Mouse (Mus musculus) G1E (cell line): ENCODE results near the gene Spata31d1b. TPM values are rescaled to one million over a fixed set of nuclear protein-coding genes. Genes with fewer than 3 reads are reported as not detected.
"Not testable (repeated sequence)": the region's sequence is repeated elsewhere in the genome, so short reads cannot be mapped to it uniquely, and the experiment has no call there.

Source experiments
- ATAC-seq: 2 replicates; pipeline ENCODE4 v1.8.0; 2016; ENCODE audit warnings: mild to moderate bottlenecking; ENCODE audit not compliant: insufficient number of reproducible peaks, poor library complexity, low FRiP score, severe bottlenecking; ENCODE audit errors: extremely low read depth
- DNase-seq: peaks from one replicate; pipeline ENCODE4 v3.0.0; 2012; ENCODE audit warnings: low spot score
- H3K27me3 ChIP-seq: 2 replicates; pipeline ENCODE4 v1.6.1; 2012; ENCODE audit warnings: mild to moderate bottlenecking, low read length, inconsistent platforms; ENCODE audit not compliant: insufficient read depth
- H3K36me3 ChIP-seq: replicated peaks from 2 replicates; pipeline ENCODE3; 2012; ENCODE audit warnings: mild to moderate bottlenecking, inconsistent platforms
- H3K4me1 ChIP-seq: 2 replicates; pipeline ENCODE4 v1.6.1; 2012; ENCODE audit warnings: low read depth, low read length, inconsistent platforms, mixed read lengths; ENCODE audit not compliant: insufficient read depth
- H3K4me3 ChIP-seq: 2 replicates; pipeline ENCODE4 v1.5.1; 2012; ENCODE audit warnings: low read depth, mild to moderate bottlenecking, inconsistent platforms, low read length, moderate library complexity, mixed read lengths
- H3K9me3 ChIP-seq: replicated peaks from 2 replicates; pipeline ENCODE4 v1.6.1; 2012; ENCODE audit warnings: inconsistent platforms
- CTCF ChIP-seq: IDR thresholded peaks from 2 replicates; pipeline ENCODE4 v1.5.1; 2012; ENCODE audit warnings: low read depth, low read length, inconsistent platforms, mixed read lengths
- GATA1 ChIP-seq: IDR thresholded peaks from 2 replicates; pipeline ENCODE4 v1.6.1; 2012; ENCODE audit warnings: borderline replicate concordance, low read length, inconsistent platforms, mixed read lengths
- GATA2 ChIP-seq: IDR thresholded peaks from 2 replicates; pipeline ENCODE4 v1.6.1; 2012; ENCODE audit warnings: low read depth, low read length, inconsistent platforms, borderline replicate concordance
- POLR2AphosphoS5 ChIP-seq: IDR thresholded peaks from 2 replicates; pipeline ENCODE4 v1.6.1; 2012; ENCODE audit warnings: low read depth, low read length, inconsistent platforms; ENCODE audit not compliant: insufficient replicate concordance
- TAL1 ChIP-seq: conservative IDR thresholded peaks from 2 replicates; pipeline ENCODE4 v1.6.1; 2012; ENCODE audit warnings: low read depth, low read length, inconsistent platforms, mixed read lengths
- polyA plus RNA-seq: library from polyadenylated mRNA; stranded (reverse); fragments of >175 nt; gene quantifications from 2 replicates; pipeline ENCODE4 v1.2.3, GENCODE M21; 2012
- total RNA-seq, 2 experiments: library from RNA; stranded (forward) in 1 of 2; stranded (reverse) in 1 of 2; fragments of 200-1000 nt in 1 of 2; fragments of >200 nt in 1 of 2; fragmentation: Nextera tagmentation in 1 of 2; gene quantifications; 2 replicates each; pipeline ENCODE4 v1.2.3; 2014 to 2017

Spata31d1b gene
- total RNA-seq (2014; fragmentation: Nextera tagmentation) (not detected in 2 replicates), total RNA-seq (2017) (0.06 and 0.22 TPM in 2 replicates), polyA plus RNA-seq (not detected in 2 replicates)

GRCm38 (mm10) chr13:59711984-59712383, at the start of gene Spata31d1b:
Spata31d1b (plus strand) TSS chr13:59712284.
- DNase-seq, H3K4me3 ChIP-seq, H3K9me3 ChIP-seq, H3K36me3 ChIP-seq: not testable (repeated sequence)
- Histone ChIP-seq H3K27me3 (peaks cover 54% of the 10 kb centered on the region), H3K4me1 (peaks cover 36% of the 10 kb centered on the region)
- ATAC-seq: peak; percentile 22; the same call in 1 of the 2 replicates

GRCm38 (mm10) chr13:59663939-59664712, 48.0 kb upstream of the Spata31d1b start:
- Histone ChIP-seq H3K4me3 (no peak overlapping the region), H3K27me3 (no peaks in the 10 kb centered on the region), H3K36me3 (peaks cover 95% of the 10 kb centered on the region), H3K4me1 (peaks cover 84% of the 10 kb centered on the region), H3K9me3 (no peaks in the 10 kb centered on the region)
- DNase-seq (no peak), ATAC-seq (no peak)
- no peak for TF ChIP-seq GATA2
- TF ChIP-seq CTCF: no peak
- TF ChIP-seq TAL1: no peak
- no peak for TF ChIP-seq POLR2AphosphoS5
- no peak for TF ChIP-seq GATA1

GRCm38 (mm10) chr13:59667763-59668162, 44.3 kb upstream of the Spata31d1b start:
- DNase-seq (no peak), ATAC-seq (no peak)
- H3K9me3 ChIP-seq: no peaks in the 10 kb centered on the region
- H3K36me3 ChIP-seq: peaks cover 90% of the 10 kb centered on the region
- H3K4me1 ChIP-seq: peaks cover 83% of the 10 kb centered on the region
- H3K27me3 ChIP-seq: no peaks in the 10 kb centered on the region
- TF ChIP-seq GATA2: no peak
- no peak for TF ChIP-seq TAL1
- no peak for TF ChIP-seq POLR2AphosphoS5
- TF ChIP-seq CTCF: no peak
- TF ChIP-seq GATA1: no peak
- H3K4me3 ChIP-seq: no peak overlapping the region

- H3K9me3 ChIP-seq: no peaks in the 10 kb centered on the region
- no peaks in the 10 kb centered on the region for H3K27me3 ChIP-seq
- peak; percentile 76 for ATAC-seq
- peaks cover 89% of the 10 kb centered on the region for H3K4me1 ChIP-seq
- peak; percentile 68 for DNase-seq
- H3K36me3 ChIP-seq: peaks cover 87% of the 10 kb centered on the region
- TF ChIP-seq TAL1 (no peak), GATA1 (no peak), GATA2 (no peak), CTCF (no peak), POLR2AphosphoS5 (no peak)
- peak overlapping the region; percentile 63; the same call in 1 of the 2 replicates for H3K4me3 ChIP-seq
Measured at GRCm38 (mm10) chr13:59668501-59669093, 43.5 kb upstream of the Spata31d1b start.

- peaks cover 77% of the 10 kb centered on the region for H3K36me3 ChIP-seq
- H3K4me3 ChIP-seq: peak overlapping the region; percentile 22; the same call in 1 of the 2 replicates
- H3K4me1 ChIP-seq: peaks cover 82% of the 10 kb centered on the region
- no peaks in the 10 kb centered on the region for H3K9me3 ChIP-seq
- ATAC-seq: no peak
- H3K27me3 ChIP-seq: no peaks in the 10 kb centered on the region
- TF ChIP-seq POLR2AphosphoS5 (no peak), GATA2 (no peak)
- no peak for DNase-seq
Measured at GRCm38 (mm10) chr13:59669946-59670345, 42.1 kb upstream of the Spata31d1b start.

- peaks cover 61% of the 10 kb centered on the region for H3K36me3 ChIP-seq
- ATAC-seq (no peak), DNase-seq (no peak)
- 0 out of 2 replicates have a peak, but pooled peaks cover 3% of the 10 kb centered on the region for H3K9me3 ChIP-seq
- TF ChIP-seq GATA1 (no peak), TAL1 (no peak), GATA2 (no peak), CTCF (no peak), POLR2AphosphoS5 (no peak)
- peaks cover 74% of the 10 kb centered on the region for H3K4me1 ChIP-seq
- H3K4me3 ChIP-seq: no peak overlapping the region; the same call in 1 of the 2 replicates
- no peaks in the 10 kb centered on the region for H3K27me3 ChIP-seq
Measured at GRCm38 (mm10) chr13:59671521-59671920, 40.6 kb upstream of the Spata31d1b start.
